Mouse (Mus musculus): ENCODE measurements around the gene Unc119b. TPM values are rescaled to one million over a fixed set of nuclear protein-coding genes. Genes with fewer than 3 reads are reported as not detected.
"Not testable (repeated sequence)": the region's sequence is repeated elsewhere in the genome, so short reads cannot be mapped to it uniquely, and the experiment has no call there.

Gene Unc119b
- 10 to 100 TPM; 21.7 to 25.9 TPM for total RNA-seq (2021)

DNA sequence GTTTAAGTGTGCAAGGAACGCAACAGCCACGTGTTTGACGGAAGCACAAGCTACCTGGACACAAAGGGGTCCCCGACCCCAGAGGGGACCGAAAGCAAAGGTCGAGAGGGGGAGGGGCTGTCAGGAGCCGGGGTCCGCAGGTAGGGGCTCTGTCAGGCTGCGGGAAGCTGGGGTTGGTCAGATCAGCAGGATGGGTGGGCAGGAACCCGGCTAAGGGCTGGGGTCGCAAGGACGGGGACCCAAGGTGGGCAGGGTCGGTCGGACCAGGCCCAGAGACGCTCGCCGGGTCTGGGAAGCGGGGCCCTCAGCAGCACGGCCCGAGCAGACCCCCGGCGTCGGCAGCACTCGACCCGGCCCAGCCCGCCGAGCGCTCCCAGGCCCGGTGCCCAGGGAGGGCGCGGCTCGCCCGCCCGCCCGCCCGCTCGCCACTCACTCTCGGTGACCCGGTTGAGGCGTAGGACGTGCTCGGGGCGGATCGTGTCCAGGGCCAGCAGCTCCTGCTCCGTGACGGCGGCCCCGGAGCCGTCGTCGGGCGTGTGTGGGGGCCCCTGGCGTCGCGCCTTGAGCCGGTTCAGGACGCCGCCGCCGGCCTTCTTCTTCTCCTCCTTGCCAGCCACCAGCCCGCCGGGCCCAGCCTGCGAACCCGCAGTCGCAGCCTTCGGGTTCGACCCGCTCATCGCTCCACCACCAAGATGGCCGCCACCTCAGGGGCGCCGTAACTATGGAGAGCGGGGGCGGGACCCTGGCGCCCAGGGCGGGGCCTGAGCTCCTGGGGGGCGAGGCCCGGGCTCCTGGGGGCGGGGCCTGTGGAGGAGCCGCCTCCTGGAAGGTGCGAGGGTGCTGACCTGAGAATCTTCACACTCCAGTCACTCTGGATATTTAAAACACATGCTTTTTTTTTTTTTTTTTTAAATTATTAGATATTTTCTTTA lies at the start of gene Unc119b:
Unc119b (minus strand) TSS at position 742 of the 932 bp plus-strand sequence.
- peak; percentile 92 for DNase-seq

DNA sequence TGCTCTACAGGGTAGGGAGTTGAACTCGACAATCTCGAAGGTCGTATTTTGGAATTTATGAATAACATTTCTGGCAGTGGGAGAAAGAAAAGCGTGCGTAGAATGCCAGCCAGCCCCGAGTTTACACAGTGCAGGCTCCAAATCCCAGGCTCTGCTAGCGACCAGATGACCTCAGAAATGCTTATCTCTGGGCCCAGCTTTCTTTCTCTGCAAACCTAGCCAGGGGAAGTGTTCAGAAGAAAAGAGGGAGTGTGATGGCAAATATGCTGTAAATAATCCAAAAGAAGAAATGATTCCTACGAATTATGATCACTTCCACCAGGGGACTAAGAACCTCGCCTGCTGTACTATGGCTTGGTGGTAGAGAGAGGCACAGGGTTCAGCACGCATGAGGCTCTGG lies 48.7 kb upstream of the Unc119b start:
- DNase-seq = no peak

DNA sequence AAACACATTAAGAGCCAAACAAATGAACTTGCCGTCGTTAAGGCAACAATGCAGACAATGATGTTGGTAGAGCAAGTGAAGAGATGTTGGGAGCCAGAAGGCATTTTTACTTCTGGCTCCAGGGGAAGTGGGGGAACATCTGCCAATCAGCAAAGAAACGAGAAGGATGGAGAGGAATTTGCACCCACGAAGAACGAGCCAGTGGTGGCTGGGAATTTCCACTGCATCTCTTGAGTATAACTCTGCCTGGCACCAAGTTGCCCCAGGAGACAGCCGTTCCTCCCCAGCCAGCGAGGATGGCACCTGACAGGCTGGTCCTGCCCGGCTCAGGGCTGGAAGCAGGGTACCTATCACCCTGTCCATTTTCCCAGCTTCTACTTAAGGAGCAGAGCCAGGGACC lies 48.1 kb upstream of the Unc119b start:
- DNase-seq = no peak

DNA sequence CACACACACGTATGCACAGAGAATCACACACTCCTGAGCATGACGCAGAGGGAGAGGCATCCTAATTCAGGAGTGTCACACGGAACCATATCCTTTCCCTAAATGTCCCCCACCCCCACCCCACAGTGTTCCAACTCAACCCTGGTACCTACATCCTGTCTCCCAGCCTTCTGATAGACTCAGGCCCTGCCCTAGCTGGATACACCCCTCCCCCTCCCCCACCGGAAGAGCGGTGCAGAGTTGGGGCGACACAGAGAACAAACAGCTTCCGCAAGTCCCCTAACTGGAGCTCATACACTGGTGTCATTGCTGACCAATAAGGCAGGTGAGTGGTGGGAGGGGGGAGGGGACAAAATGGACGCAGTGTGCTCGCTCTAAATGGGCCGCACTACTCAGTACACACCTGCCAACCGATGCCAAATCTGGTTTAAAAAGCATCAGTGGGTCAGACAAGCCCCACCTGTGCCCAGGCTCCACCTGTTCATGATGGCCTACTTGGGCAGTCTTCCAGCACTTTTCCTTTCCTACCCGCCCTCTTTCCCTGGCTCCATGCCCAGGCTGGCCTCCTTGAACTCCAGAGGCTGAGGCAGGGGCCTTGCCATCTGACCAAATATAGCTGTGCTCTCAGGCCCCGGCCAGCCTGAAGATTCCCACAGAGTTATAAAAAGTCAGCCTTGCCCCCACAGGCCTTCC lies 46.6 kb upstream of the Unc119b start:
- peak; percentile 64 for DNase-seq

DNA sequence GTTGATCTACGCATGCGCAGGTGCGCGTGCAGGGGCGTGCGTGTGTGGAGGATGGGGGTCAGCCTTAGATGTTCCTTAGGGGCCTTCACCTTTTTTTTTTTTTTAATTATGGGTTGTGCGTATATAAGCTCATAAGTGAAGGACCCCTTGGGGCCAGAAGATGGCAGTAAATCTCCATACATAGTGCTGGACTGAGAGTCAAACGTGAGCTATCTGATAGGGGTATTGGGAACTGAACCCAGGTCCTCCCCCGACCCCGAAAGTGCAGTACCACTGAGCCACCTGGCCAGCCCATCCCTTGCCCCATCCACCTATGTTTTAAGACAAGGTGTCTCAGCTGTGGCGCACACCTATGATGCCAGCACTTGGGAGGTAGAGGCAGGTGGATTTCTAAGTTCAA lies 44.8 kb upstream of the Unc119b start:
- no peak for DNase-seq

DNA sequence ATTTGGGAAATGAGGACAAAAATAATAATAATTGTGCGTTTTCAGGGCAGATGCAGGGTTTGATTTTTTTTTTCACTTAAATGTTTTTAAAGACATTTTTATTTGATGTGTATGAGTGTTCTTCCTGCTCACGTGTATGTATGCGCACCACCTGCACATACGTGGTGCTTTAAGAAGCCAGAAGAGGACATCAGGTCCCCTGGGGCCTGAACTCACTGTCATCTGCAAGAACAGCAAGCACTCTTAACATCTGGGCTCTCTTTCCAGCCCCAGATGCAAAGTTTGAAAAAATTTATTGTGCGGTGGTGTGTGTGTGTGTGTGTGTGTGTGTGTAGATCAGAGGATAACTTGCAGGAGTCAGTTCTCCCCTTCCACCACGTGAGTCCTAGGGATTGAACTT lies 43.1 kb upstream of the Unc119b start:
- no peak for DNase-seq

DNA sequence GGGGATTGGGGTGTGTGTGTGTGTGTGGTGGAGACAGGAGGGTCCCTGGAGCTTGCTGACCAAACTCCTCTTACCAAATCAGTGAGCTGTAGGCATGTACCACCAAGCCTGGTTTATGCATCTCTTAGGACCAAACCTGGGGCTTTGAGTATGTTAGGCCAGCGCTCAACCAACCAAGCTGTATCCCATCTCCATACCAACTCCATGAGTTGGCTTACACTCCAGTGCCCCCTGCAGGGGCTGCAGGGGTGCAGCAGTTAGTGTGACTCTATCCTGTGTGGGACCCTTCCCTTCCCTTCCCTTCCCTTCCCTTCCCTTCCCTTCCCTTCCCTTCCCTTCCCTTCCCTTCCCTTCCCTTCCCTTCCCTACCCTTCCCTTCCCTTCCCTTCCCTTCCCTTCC lies 39.8 kb upstream of the Unc119b start:
- no peak for DNase-seq

DNA sequence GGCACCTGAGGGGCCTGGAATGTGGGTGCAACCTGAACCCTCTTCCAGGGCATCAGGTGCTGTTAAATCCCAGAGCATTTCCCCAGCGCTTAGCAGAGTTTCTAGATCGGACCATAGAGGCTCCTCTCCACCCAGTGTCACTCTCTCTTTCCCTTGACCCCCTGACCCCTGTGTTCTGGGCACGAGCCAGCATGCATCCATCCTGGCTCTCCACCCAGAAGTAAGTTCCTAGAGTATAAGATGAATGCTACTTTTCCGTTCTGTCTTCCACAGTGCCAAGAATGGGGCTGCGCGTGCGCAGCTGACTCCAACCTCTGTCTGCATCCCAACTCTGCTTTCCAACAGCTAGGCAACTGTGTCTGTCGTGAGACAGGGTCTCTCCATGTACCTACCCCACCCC lies 35.4 kb upstream of the Unc119b start:
- no peak for DNase-seq

DNA sequence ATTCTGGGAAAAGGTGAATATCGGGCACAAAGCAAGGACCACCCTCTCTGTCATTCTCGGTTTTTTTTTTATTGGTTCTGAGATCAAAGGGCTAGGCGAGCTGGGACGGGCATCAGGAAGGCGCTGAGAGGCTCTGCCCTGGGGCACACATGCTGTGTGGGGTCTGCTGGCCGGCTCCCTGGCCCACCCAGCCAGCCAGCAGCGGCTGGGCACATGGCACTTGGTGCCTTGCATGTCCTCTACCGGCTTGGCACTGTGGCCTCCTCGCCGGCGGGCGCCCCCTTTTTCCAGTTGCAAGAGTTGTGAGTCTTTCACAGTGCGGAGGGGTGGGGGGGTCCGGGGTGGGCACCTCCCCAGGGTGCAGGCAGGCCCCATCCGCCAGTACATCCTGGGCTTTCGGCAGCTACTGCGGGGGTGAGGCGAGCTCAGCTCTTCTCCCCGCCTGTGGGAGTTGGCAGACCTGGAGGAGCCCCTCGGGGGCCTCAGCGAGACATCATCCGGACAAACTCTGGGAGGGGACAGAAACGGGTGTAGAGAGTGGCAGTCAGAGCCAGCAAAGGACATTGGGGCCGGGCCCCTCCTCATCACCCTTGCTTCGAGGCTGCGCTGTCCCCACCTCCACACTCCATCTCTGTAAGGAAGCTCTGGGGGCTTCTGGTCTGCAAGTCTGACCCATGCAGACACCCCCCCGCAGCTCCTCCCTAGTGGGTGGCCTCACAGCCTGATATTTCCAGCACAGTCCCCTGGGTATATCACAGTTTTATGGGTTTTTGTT lies 34.1 kb upstream of the Unc119b start:
- DNase-seq = no peak

DNA sequence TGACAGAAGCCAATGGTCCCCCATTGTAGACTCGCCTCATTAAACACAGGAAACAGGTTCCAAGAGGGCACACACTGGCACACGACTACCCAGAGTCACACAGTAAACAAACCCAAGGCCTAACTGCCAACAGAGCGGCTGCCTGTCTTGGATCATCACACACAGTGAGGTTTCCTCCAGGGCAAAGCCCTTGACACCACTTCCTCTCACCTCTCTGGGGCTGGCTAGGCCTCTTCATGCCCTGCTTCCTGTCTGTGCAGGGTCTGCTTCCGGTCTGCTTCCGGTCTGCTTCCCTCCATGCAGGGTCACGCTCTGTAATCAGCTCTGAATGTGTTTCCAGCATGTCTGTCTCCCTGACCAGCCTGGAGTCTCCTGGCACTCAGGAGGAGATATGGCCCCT lies 32.6 kb upstream of the Unc119b start:
- no peak for DNase-seq

DNA sequence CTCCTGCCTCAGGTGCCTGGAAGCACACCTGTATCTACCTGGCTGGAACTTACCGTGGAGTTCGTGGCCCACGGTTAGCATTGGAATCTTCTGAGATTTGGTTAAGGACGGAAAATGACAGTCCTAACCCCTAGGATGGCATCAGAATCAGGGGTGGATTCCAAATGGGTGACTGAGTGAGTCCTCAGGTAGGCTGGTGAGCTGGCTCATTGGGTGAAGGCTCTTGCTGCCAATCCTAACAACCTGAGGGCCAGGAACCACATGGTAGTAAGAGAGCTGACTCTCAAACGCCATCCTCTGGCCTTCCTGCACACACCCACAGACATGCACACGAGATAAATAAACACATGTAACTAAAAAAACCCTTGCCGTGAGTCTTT lies 32.0 kb upstream of the Unc119b start:
- no peak for DNase-seq

DNA sequence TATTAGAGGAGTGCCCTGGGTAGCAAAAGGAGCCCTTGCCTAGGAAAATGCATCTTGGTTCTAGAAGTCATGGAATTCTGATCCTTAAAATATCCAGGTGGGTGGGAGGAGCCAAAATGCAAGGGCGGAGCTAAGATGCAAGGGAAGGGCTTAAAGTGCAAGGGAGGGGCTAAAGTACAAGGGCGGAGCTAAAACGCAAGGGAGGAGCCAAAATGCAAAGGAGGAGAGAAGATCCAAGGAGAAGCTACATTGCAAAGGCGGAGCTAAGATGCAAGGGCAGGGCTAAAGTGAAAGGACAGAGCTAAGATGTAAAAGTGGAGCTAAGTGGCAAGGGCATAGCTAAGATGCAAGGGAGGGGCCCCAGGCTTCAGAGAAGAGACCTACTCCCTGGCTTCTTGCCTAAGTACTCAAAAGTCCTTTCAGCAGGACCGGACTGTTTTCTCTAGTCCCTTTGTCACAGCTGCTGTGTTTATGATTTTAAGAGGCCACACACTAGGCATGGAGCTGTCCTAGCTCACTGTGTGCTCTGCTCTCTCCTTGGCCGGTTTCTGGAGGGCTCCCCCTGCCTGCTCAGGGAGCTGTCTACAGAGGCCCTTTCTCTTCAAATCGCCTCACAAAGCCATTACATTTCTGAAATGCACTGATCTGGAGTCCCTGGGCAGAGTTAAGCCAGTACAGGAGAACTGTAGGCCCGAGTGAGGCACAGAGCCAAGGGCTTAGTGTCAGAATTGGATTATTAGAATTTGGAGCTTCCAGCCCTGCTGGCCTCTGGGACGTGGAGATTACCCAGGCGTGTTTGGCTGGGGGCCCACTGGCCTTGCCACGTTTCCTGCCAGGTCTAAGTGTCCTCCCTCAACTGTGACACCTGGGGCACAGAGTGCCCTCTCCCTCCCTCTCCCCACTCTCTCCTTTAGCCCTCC lies 31.4 kb upstream of the Unc119b start:
- DNase-seq = peak; percentile 63

DNA sequence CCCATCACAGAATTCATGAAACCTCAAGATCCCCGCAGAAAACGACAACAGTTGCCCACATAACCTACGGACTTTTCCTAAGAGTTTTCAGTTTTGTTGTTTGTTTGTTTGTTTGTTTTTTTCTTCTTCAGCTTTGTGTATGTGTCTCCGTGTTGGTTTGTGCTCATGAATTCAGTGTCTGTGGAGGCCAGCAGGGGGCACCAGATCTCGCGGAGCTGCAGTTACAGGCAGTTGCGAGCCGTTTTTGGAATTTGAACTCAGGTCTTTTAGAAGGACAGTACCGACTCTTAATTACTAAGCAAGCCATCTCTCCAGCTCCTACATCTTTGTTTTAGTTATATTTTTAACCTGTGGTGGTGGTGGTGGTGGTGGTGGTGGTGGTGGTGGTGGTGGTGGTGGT lies 30.6 kb upstream of the Unc119b start:
- no peak for DNase-seq

DNA sequence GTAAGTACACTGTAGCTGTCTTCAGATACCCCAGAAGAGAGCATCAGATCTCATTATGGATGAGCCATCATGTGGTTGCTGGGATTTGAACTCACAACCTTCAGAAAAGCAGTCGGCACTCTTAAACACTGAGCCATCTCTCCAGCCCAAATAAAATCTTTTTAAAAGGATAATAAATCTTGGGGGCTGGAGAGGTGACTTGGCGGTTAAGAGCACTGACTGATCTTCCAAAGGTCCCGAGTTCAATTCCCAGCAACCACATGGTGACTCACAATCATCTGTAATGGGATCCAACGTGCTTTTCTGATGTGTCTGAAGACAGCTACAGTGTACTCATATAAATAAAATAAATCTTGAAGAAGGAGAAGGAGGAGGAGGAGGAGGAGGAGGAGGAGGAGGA lies 29.7 kb upstream of the Unc119b start:
- not testable (repeated sequence) for DNase-seq

DNA sequence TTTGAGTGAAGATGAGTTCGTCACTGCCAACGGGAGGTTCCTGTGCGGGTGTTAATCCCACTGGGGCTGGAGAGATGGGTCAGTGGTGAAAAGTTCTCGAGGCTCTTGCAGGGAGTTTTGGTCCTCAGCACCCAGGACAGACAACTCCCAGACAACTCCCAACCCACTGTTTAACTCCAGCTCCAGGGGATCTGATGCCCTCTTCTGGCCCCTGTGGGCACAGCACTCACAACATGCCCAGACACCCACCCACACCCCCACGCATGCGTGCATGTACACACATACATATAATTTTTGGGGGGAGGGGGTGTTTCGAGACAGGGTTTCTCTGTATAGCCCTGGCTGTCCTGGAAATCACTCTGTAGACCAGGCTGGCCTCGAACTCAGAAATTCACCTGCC lies 28.8 kb upstream of the Unc119b start:
- peak; percentile 74 for DNase-seq

DNA sequence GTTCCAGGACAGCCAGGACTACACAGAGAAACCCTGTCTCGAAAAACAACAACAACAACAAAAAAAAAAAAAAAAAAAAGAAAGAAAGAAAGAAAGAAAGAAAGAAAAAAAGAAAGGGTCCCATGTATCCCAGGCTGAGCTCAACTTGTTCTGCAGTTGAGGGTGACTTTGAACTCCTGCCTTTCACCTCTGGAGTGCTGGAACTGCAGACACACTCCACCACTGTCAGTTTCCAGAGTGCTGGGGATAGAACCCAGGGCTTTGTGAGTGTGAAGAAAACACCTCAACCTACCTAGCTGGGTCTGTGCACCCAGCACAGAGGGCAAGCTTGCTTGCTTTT lies 27.1 kb upstream of the Unc119b start:
- not testable (repeated sequence) for DNase-seq

DNA sequence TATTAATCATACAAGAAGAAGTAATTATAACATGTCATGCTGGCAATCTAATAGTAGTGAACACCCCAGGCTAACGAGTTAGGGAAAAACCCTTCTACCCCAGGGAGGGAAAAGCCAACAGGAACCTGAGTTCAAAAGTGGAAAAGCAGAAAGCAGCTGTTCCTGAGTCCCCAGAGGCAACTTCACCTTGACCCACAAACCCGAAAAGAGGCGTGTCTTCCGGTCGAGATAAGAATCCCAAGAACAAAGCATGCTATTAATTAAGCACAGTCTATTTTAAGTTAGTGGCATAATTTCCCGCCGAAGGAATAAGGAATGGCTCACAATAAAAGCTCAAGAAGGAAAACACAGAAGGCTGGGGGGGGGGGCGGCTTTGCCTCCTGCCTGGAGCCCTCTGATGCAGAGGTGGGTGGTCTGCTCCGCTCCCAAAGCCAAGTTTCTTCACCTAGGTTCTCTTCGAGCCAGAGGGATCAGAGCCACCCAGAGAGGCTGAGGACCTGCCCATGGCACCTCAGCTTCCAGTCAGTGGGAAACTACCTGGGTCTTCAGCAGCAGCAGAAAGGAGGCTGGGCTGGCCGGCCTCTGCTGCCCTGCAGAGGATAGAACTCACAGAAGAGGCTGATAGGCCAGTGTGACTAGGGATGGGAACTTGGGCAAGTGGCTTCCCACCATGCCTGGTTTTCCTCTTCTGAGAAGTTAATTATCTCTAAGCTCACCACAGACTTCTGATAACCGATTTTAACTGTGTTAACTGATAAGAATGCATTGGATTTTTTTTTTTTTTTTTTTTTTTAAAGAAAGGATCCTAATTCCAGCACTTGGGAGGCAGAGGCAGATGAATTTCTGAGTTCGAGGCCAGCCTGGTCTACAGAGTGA lies 26.5 kb upstream of the Unc119b start:
- DNase-seq = no peak

DNA sequence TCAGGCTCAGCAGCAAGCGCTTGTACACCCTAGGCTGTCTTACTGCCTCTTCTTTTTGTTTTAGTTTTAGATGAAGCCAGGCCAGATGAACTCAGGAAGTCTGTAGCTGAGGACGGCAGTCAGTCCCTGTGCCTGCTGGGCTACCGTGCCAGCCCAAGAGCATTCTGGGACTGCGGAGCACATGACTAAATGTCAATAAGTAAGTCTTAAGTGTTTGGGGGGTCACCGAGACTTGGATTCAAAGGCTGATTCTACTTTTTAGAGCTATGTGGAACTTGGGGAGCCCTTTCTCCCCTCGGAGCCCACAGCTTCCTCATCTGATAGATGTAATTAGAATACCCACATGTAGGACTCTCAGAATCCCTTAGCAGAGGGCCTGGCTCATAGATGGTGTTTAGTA lies 25.9 kb upstream of the Unc119b start:
- DNase-seq = no peak

DNA sequence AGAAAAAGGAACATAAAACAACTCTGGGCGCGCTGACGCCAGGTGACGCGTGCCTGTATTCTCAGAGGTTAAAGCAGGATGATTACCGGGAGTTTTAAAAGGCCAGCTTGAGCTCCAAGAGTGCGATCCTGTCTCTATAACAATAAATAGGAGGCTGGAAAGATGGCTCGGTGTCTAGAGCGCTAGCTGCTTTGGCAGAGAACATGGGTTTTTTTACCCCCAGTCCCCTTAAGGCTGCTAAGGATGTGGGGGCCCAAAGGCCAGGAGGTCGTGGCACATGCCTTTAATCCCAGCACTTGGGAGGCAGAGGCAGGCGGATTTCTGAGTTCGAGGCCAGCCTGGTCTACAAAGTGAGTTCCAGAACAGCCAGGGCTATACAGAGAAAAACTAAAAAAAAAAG lies 24.4 kb upstream of the Unc119b start:
- no peak for DNase-seq

DNA sequence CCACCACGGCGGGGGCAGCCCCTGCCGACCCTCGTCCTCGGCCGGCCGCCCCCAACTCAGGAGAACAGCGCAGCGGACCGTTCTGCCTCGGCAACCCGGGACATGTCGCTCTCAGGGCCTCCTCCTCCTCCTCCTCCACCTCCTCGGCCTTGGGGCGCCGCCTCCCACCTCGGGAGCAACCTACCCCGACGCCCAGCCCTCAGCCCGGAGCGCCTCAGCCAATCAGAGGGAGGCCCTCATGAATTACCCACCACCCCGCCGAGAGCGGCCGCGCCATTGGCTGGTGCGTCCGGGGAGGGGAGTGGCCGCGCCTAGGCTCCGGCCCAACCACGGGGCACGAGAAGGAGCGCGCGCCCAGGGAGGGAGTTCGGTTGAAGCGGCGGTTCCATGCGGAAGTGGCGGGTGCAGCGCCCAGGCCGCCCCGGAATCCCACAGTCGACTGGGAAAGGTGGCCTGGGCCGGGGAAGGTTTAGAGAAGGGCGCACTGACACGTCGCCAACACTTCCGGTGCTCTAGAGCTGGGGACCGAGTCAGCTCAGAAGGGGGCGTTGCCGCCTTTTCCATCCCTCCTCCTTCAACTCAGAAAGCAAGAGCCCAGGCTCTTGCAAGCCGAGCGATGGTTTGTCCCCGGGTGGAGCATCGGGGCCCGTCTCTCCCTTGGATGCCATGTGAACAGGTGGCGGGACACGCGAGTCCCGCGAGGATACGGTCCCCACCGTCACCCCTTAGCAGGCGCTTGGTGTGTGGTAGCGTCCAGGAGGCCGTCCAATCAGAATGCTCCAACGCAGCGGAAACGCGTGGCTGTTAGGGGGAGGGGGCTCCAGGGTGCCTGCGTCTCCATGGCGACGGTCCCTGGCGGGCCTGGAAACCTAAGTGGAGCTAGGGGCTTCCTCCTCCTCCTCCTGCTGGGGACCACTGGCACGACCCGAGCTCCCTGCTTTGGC lies 23.5 kb upstream of the Unc119b start, which contains the start of gene Mlec:
Mlec (minus strand) TSS at position 140 of the 944 bp plus-strand sequence.
- DNase-seq = peak; percentile 99
